Mouse (Mus musculus) intestine, postnatal 0 days (tissue): ENCODE measurements around the gene Fam43a. TPM values are rescaled to one million over a fixed set of nuclear protein-coding genes. Genes with fewer than 3 reads are reported as not detected.

Source experiments
- ATAC-seq: fragments of 200-750 bp; cut with Nextera tagmentation; 2 replicates; pipeline ENCODE4 v1.8.0; 2017; ENCODE audit warnings: mild to moderate bottlenecking, moderate TSS enrichment, moderate library complexity
- H3K27ac ChIP-seq: fragments of 300-500 bp; sonication (generic); 2 replicates; pipeline ENCODE4 v1.5.1; 2014; ENCODE audit warnings: mild to moderate bottlenecking, low read depth, low read length, moderate library complexity
- H3K27me3 ChIP-seq: fragments of 300-500 bp; sonication (generic); replicated peaks from 2 replicates; pipeline ENCODE4 v1.6.1; 2014; ENCODE audit warnings: low read length, mixed read lengths; ENCODE audit not compliant: control insufficient read depth, insufficient read depth
- H3K36me3 ChIP-seq: fragments of 300-500 bp; sonication (generic); 2 replicates; pipeline ENCODE4 v1.6.1; 2014; ENCODE audit warnings: mild to moderate bottlenecking, moderate library complexity; ENCODE audit not compliant: control insufficient read depth, insufficient read depth
- H3K4me1 ChIP-seq: fragments of 300-500 bp; sonication (generic); replicated peaks from 2 replicates; pipeline ENCODE4 v1.6.1; 2014; ENCODE audit warnings: antibody characterized with exemption, low read length, mixed read lengths; ENCODE audit not compliant: control insufficient read depth, insufficient read depth
- H3K4me2 ChIP-seq: fragments of 300-500 bp; sonication (generic); replicated peaks from 2 replicates; pipeline ENCODE4 v1.6.1; 2014; ENCODE audit warnings: low read depth, mild to moderate bottlenecking, moderate library complexity
- H3K4me3 ChIP-seq: fragments of 300-500 bp; sonication (generic); 2 replicates; pipeline ENCODE4 v1.5.1; 2014; ENCODE audit warnings: low read depth, low read length
- H3K9ac ChIP-seq: fragments of 300-500 bp; sonication (generic); 2 replicates; pipeline ENCODE4 v1.6.1; 2014; ENCODE audit warnings: mild to moderate bottlenecking, low read depth, low read length
- H3K9me3 ChIP-seq: fragments of 300-500 bp; sonication (generic); 2 replicates; pipeline ENCODE4 v1.6.1; 2016; ENCODE audit warnings: mixed run types; ENCODE audit not compliant: control insufficient read depth
- CTCF ChIP-seq: sonication (generic); IDR thresholded peaks from 2 replicates; pipeline ENCODE4 v1.5.1; 2016; ENCODE audit warnings: low read depth, mild to moderate bottlenecking, control low read depth, antibody characterized with exemption, moderate library complexity
- WGBS: fragments of 180-500 bp; shearing (Covaris S2); extraction: QIAGEN DNeasy Blood & Tissue Kit; methylation state at CpG from one replicate; pipeline ENCODE4 v1.1.7; 2014; 5-methylcytosine and 5-hydroxymethylcytosine counted together
- polyA plus RNA-seq: library from polyadenylated mRNA; unstranded; fragments of >200 nt; fragmentation: Nextera tagmentation; extraction: Ambion mirVana; gene quantifications from 2 replicates; pipeline ENCODE4 v1.2.1, GENCODE M21; 2015

Gene Fam43a
- polyA plus RNA-seq, 1 experiment from 2014 or later = 5.9 TPM

GRCm38 (mm10) chr16:30559312-30559992, 40.1 kb upstream of the Fam43a start:
- Histone ChIP-seq H3K27ac (no peak overlapping the region), H3K9me3 (peaks cover 10% of the 10 kb centered on the region), H3K4me3 (no peak overlapping the region), H3K4me1 (no peaks in the 10 kb centered on the region), H3K27me3 (no peaks in the 10 kb centered on the region), H3K4me2 (no peak overlapping the region), H3K36me3 (peaks cover 43% of the 10 kb centered on the region), H3K9ac (no peak overlapping the region)
- ATAC-seq = 0 out of 2 replicates have a peak, but pooled peaks have one; percentile 4
- TF ChIP-seq CTCF = no peak
- WGBS = 52% methylated on average over 5 of the region's 5 CpGs

- TF ChIP-seq CTCF = no peak
- Histone ChIP-seq H3K27ac (no peak overlapping the region), H3K4me2 (no peak overlapping the region), H3K9me3 (peaks cover 6% of the 10 kb centered on the region; the same call in 1 of the 2 replicates), H3K4me1 (no peaks in the 10 kb centered on the region), H3K9ac (no peak overlapping the region), H3K4me3 (no peak overlapping the region), H3K27me3 (no peaks in the 10 kb centered on the region), H3K36me3 (peaks cover 55% of the 10 kb centered on the region)
- no peak for ATAC-seq
- 90% methylated on average over 4 of the region's 4 CpGs for WGBS
Measured at GRCm38 (mm10) chr16:30560601-30561000, 38.9 kb upstream of the Fam43a start.

DNA sequence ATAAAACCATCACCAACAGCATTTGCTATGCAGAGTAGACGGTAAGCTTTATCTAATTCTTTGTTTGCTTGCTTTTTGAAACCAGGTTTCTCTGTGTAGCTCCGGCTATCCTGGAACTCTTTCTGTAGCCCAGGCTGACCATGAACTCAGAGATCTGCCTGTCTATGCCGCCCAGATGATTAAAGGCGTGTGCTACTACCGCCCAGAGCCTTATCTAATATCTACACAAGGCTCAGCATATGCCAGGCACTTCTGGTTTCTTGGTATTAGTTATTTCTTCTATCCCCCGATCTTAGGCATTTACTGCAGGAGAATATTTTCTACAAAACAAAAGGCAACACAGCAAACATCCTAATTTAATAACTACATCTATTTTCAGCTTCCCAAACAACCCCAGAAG, 33.9 kb upstream of the Fam43a start:
- no peak overlapping the region for H3K4me3 ChIP-seq
- H3K9ac ChIP-seq = no peak overlapping the region
- H3K4me1 ChIP-seq = no peaks in the 10 kb centered on the region
- no peaks in the 10 kb centered on the region for H3K27me3 ChIP-seq
- H3K9me3 ChIP-seq = no peaks in the 10 kb centered on the region
- TF ChIP-seq CTCF = no peak
- H3K27ac ChIP-seq = no peak overlapping the region
- 75% methylated on average over 6 of the region's 6 CpGs for WGBS
- no peak overlapping the region for H3K4me2 ChIP-seq
- no peak for ATAC-seq
- H3K36me3 ChIP-seq = peaks cover 98% of the 10 kb centered on the region

DNA sequence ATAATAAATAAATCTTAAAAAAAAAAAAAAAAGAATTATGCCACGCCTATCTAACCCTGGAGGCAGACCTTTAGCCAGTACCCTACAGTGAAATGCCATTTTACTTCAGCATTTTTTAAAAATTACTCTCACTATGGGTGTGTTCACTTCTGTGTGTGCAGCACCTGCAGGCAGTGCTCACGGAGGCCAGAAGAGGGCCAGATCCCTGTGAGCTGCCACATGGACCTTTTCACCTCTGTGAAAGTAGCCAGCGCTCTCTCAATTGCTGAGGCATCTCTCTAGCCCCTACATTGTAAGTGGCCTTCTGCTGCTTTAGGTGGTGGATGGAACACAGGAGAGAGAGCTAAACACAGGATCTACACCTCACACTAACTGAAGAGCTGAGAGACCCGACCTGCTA, 29.4 kb upstream of the Fam43a start:
- Histone ChIP-seq H3K27me3 (no peaks in the 10 kb centered on the region), H3K4me3 (no peak overlapping the region), H3K4me2 (no peak overlapping the region), H3K4me1 (no peaks in the 10 kb centered on the region), H3K9ac (no peak overlapping the region), H3K9me3 (no peaks in the 10 kb centered on the region), H3K27ac (no peak overlapping the region), H3K36me3 (peaks cover 91% of the 10 kb centered on the region)
- WGBS = 98% methylated on average over 4 of the region's 4 CpGs
- no peak for TF ChIP-seq CTCF
- no peak; the same call in 1 of the 2 replicates for ATAC-seq

GRCm38 (mm10) chr16:30571378-30571777, 28.1 kb upstream of the Fam43a start:
- TF ChIP-seq CTCF = no peak
- Histone ChIP-seq H3K9ac (no peak overlapping the region), H3K4me1 (no peaks in the 10 kb centered on the region), H3K27me3 (no peaks in the 10 kb centered on the region), H3K36me3 (peaks cover 89% of the 10 kb centered on the region), H3K9me3 (no peaks in the 10 kb centered on the region), H3K27ac (no peak overlapping the region), H3K4me2 (no peak overlapping the region), H3K4me3 (no peak overlapping the region)
- WGBS = 95% methylated on average over 5 of the region's 5 CpGs
- ATAC-seq = no peak

DNA sequence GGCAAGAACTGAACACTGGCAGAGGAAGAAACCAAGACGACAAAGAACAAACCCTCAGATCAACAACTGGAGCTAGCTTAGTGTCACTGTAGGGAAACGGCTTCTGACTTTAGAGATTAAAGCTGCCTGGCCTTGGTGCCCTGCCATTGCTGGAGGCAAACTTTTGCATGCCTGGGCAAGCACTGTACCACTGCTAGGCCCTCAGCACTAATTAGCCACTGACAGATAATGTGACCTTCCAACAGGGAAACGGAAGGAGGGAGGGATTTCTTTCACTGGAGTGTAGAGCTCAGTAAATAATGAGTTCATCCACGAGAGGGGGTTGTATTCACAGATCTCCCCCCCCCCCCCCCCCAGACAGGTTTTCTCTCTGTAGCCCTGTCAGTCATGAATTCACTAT, 27.3 kb upstream of the Fam43a start:
- no peak for TF ChIP-seq CTCF
- no peak overlapping the region for H3K4me2 ChIP-seq
- H3K4me3 ChIP-seq = no peak overlapping the region
- H3K4me1 ChIP-seq = no peaks in the 10 kb centered on the region
- no peak for ATAC-seq
- H3K36me3 ChIP-seq = peaks cover 89% of the 10 kb centered on the region
- no peaks in the 10 kb centered on the region for H3K27me3 ChIP-seq
- no peak overlapping the region for H3K9ac ChIP-seq
- WGBS = 58% methylated on average over 4 of the region's 4 CpGs
- no peaks in the 10 kb centered on the region for H3K9me3 ChIP-seq
- no peak overlapping the region for H3K27ac ChIP-seq
